Mouse (Mus musculus) hindbrain, postnatal 0 days (tissue): ENCODE results near the gene Ankrd13b. TPM values are rescaled to one million over a fixed set of nuclear protein-coding genes. Genes with fewer than 3 reads are reported as not detected.

Source experiments
- ATAC-seq: fragments of 200-750 bp; cut with Nextera tagmentation; 2 replicates; pipeline ENCODE4 v1.8.0; 2017; ENCODE audit warnings: mild to moderate bottlenecking, moderate TSS enrichment, moderate library complexity
- DNase-seq: peaks from one replicate; pipeline ENCODE4 v3.0.0-alpha.2; 2015; ENCODE audit warnings: low spot score
- H3K27ac ChIP-seq: fragments of 300-500 bp; sonication (generic); 2 replicates; pipeline ENCODE4 v1.5.1; 2014; ENCODE audit warnings: mild to moderate bottlenecking
- H3K27me3 ChIP-seq: fragments of 300-500 bp; sonication (generic); 2 replicates; pipeline ENCODE4 v1.6.1; 2014; ENCODE audit warnings: low read length, mixed read lengths; ENCODE audit not compliant: insufficient read depth
- H3K36me3 ChIP-seq: fragments of 300-500 bp; sonication (generic); 2 replicates; pipeline ENCODE4 v1.6.1; 2014; ENCODE audit warnings: low read length, mixed read lengths; ENCODE audit not compliant: insufficient read depth
- H3K4me1 ChIP-seq: fragments of 300-500 bp; sonication (generic); 2 replicates; pipeline ENCODE4 v1.6.1; 2014; ENCODE audit warnings: antibody characterized with exemption, low read length, mixed read lengths; ENCODE audit not compliant: insufficient read depth
- H3K4me2 ChIP-seq: fragments of 300-500 bp; sonication (generic); 2 replicates; pipeline ENCODE4 v1.6.1; 2014; ENCODE audit warnings: low read depth, mild to moderate bottlenecking, low read length, moderate library complexity, mixed read lengths
- H3K4me3 ChIP-seq: fragments of 300-500 bp; sonication (generic); 2 replicates; pipeline ENCODE4 v1.5.1; 2014; ENCODE audit warnings: low read length
- H3K9ac ChIP-seq: fragments of 300-500 bp; sonication (generic); replicated peaks from 2 replicates; pipeline ENCODE4 v1.6.1; 2014; ENCODE audit warnings: mild to moderate bottlenecking, low read length, moderate library complexity, mixed read lengths
- H3K9me3 ChIP-seq: fragments of 300-500 bp; sonication (generic); 2 replicates; pipeline ENCODE4 v1.6.1; 2016; ENCODE audit warnings: low read length, mixed read lengths
- CTCF ChIP-seq: IDR thresholded peaks from 2 replicates; pipeline ENCODE4 v1.5.1; 2016; ENCODE audit warnings: antibody characterized with exemption, control low read depth, low read depth
- WGBS: fragments of 180-500 bp; shearing (Covaris S2); extraction: QIAGEN DNeasy Blood & Tissue Kit; methylation state at CpG from one replicate; pipeline ENCODE4 v1.1.7; 2014; 5-methylcytosine and 5-hydroxymethylcytosine counted together
- polyA plus RNA-seq: library from polyadenylated mRNA; unstranded; fragments of >200 nt; fragmentation: Nextera tagmentation; extraction: Ambion mirVana; gene quantifications from 2 replicates; pipeline ENCODE4 v1.2.1, GENCODE M21; 2015
- total RNA-seq: library from RNA; depleted of rRNA; stranded (reverse); fragments of >200 nt; gene quantifications from 2 replicates; pipeline ENCODE4 v1.2.3, GENCODE M21; 2014; rRNA removed

The Ankrd13b gene
- total and polyA plus RNA-seq, 2 experiments from 2014 or later, result 30.6 to 77.1 TPM

DNA sequence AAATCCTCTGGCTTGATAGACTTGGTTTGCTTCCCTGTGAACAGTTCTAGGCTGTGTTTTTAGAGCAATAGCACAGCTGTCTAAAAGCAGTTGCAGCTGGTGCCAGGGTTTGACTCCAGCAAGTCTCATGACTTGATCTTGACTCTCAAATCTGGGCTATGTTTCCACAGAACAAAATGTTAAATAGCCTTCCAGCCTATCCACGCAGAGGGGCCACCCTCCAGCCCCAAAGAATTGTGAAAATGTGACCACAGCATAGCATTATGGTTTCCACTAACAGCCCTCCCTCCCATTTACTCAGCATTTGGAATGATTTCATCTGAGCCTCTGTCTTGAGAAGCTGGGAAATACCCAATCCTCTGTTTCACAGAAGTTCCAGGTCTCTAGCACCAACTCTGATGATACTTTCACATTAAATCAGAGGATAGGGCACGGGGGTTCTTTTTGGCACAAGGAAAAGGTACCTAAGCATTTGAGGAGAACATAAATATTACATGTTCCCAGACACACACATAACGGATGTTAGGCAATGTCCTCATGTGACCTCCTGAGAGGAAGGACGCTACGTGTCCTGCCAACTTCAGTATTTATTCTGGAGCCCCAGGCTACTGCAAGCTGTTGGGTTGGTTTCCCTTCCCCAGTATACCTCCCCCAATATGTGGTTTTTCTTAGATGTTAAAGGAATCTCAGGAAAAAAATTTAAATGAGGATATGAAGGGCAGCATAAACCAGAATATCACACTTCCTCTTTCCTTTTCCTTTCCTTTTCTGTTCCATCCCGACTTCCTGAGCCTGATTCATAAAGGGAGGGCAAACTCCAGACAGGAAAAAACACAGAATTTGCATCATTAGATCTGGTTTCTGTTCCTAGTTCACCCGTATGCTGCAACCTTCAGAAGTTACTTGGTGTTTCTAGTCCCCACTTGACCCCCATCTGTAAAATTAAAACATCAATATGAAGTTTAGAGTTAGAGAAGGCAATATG, 47.0 kb downstream of the Ankrd13b start:
- Histone ChIP-seq H3K27me3 (no peaks in the 10 kb centered on the region), H3K4me2 (no peak overlapping the region), H3K9me3 (no peaks in the 10 kb centered on the region), H3K4me3 (no peak overlapping the region), H3K9ac (no peak overlapping the region), H3K27ac (no peak overlapping the region), H3K4me1 (no peaks in the 10 kb centered on the region), H3K36me3 (peaks cover 21% of the 10 kb centered on the region)
- 82% methylated on average over 7 of the region's 7 CpGs for WGBS
- DNase-seq (peak; percentile 11), ATAC-seq (no peak)
- TF ChIP-seq CTCF, result no peak

GRCm38 (mm10) chr11:77441020-77441419, 48.5 kb downstream of the Ankrd13b start:
- Histone ChIP-seq H3K27me3 (no peaks in the 10 kb centered on the region), H3K4me3 (no peak overlapping the region), H3K9me3 (no peaks in the 10 kb centered on the region), H3K4me2 (no peak overlapping the region), H3K36me3 (peaks cover 23% of the 10 kb centered on the region), H3K9ac (no peak overlapping the region), H3K27ac (no peak overlapping the region), H3K4me1 (no peaks in the 10 kb centered on the region)
- no peak for TF ChIP-seq CTCF
- WGBS, result 85% methylated on average over 8 of the region's 8 CpGs
- ATAC-seq (no peak), DNase-seq (no peak)

- 81% methylated on average over 9 of the region's 9 CpGs for WGBS
- Histone ChIP-seq H3K4me1 (no peaks in the 10 kb centered on the region), H3K4me2 (no peak overlapping the region), H3K27ac (no peak overlapping the region), H3K9me3 (no peaks in the 10 kb centered on the region), H3K4me3 (no peak overlapping the region), H3K36me3 (peaks cover 23% of the 10 kb centered on the region), H3K27me3 (no peaks in the 10 kb centered on the region), H3K9ac (no peak overlapping the region)
- TF ChIP-seq CTCF, result no peak
- DNase-seq (no peak), ATAC-seq (no peak)
Measured at GRCm38 (mm10) chr11:77440081-77440480, 49.4 kb downstream of the Ankrd13b start.

DNA sequence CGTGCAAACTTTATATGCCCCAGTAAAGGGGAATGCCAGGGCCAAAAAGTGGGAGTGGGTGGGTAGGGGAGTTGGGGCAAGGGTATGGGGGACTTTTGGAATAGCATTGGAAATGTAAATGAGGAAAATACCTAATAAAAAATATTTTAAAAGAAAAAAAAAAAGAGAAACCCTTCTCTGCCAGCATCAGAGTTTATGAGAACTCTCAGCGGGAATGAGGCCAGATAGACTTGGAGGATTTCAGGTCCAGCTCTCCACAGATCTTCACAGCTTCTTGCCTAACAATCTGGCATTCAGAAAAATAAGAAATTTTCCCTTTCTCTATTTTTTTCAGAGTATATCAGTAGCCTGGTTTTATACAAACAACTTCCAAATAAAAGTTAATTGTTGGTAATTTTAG, 52.5 kb downstream of the Ankrd13b start:
- 80% methylated on average over 2 of the region's 2 CpGs for WGBS
- Histone ChIP-seq H3K9me3 (no peaks in the 10 kb centered on the region), H3K36me3 (peaks cover 15% of the 10 kb centered on the region; the same call in 1 of the 2 replicates), H3K27me3 (no peaks in the 10 kb centered on the region), H3K4me1 (no peaks in the 10 kb centered on the region), H3K9ac (no peak overlapping the region), H3K4me3 (no peak overlapping the region), H3K27ac (no peak overlapping the region), H3K4me2 (no peak overlapping the region)
- no peak for DNase-seq
- no peak for TF ChIP-seq CTCF
- no peak for ATAC-seq

DNA sequence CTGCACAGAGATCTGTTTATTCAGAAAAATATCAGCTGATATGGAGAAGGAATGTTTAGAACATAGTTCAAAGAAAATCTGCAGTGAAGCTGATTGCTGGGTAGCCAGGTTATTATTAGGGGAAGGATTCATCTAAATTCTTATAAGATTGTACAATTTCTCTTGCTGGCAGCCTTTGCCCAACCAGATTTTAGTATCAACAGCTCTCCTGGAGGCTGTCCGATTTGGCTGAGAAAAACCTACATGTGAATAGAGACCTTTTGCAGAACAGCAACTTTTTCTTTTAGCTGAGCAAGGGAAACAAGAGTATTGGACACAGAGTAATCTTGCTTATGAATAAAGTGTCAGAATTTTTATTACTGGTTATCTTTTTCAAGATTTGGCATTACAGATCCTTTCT, 61.0 kb downstream of the Ankrd13b start:
- DNase-seq, result no peak
- H3K9ac ChIP-seq, result no peak overlapping the region
- H3K27me3 ChIP-seq, result no peaks in the 10 kb centered on the region
- WGBS, result 91% methylated on average over 1 of the region's 1 CpGs
- no peaks in the 10 kb centered on the region for H3K9me3 ChIP-seq
- TF ChIP-seq CTCF, result no peak
- no peaks in the 10 kb centered on the region for H3K4me1 ChIP-seq
- H3K4me3 ChIP-seq, result no peak overlapping the region
- H3K36me3 ChIP-seq, result peaks cover 7% of the 10 kb centered on the region
- ATAC-seq, result no peak
- no peak overlapping the region for H3K4me2 ChIP-seq
- no peak overlapping the region for H3K27ac ChIP-seq

DNA sequence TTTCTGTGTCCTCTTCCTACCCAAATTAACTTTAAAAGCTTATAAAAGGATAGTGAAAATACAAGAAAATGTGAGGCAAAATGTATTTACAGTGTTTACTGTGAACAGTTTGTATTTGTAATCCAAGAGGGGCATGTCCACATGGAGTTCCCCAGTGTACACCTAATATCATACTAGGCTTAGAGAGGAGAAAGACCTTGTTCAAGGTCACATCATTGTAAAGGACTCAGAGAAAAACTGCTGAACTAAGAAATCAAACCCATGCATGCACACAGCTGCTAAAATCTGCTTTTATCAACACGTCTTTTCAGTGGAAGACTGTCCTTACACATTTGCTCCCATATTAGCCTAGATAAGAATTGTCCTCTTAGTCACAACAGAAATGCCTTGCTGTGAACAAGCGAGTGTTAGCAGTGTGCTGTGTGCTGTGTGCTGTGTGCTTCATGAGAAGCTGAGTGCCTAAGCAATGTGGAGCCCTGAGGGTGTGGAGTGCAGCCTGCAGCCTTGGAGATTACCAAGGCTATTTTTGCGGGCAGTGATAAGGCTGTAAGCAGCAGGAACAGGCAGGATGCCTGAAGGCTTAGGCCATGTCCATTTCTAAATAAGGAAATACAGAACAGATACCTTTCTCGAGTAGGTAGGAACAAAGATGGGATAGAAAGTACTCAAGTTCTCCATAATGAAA, 66.2 kb downstream of the Ankrd13b start:
- no peak for TF ChIP-seq CTCF
- no peak overlapping the region for H3K9ac ChIP-seq
- WGBS, result 84% methylated on average over 4 of the region's 4 CpGs

More for the DNA sequence above, 66.2 kb downstream of the Ankrd13b start:
- no peak overlapping the region for H3K4me3 ChIP-seq
- H3K4me1 ChIP-seq, result no peaks in the 10 kb centered on the region
- peaks cover 7% of the 10 kb centered on the region; the same call in 1 of the 2 replicates for H3K36me3 ChIP-seq
- H3K27ac ChIP-seq, result no peak overlapping the region
- H3K27me3 ChIP-seq, result no peaks in the 10 kb centered on the region
- H3K9me3 ChIP-seq, result no peaks in the 10 kb centered on the region
- DNase-seq (no peak), ATAC-seq (no peak)
- H3K4me2 ChIP-seq, result no peak overlapping the region

Other genes with a start within 250 kb of the Ankrd13b start
- 0.83 and 1.3 TPM in 2 replicates for gene Coro6, start 27.3 kb downstream of the Ankrd13b start, total RNA-seq
- gene Coro6, start 27.3 kb downstream of the Ankrd13b start, polyA plus RNA-seq, result 2.1 and 2.4 TPM in 2 replicates
- 126 and 127 TPM in 2 replicates for gene Git1, start 3.9 kb upstream of the Ankrd13b start, total RNA-seq
- gene Git1, start 3.9 kb upstream of the Ankrd13b start, polyA plus RNA-seq, result 13.8 and 15.0 TPM in 2 replicates
- gene Abhd15, start 25.4 kb upstream of the Ankrd13b start, total RNA-seq, result 3.6 and 4.7 TPM in 2 replicates
- 2.1 TPM in 2 replicates for gene Abhd15, start 25.4 kb upstream of the Ankrd13b start, polyA plus RNA-seq
- gene Trp53i13, start 26.3 kb upstream of the Ankrd13b start, total RNA-seq, result 13.7 and 17.8 TPM in 2 replicates
- 14.3 and 17.2 TPM in 2 replicates for gene Trp53i13, start 26.3 kb upstream of the Ankrd13b start, polyA plus RNA-seq
- gene Gm10392, start 29.5 kb upstream of the Ankrd13b start, total RNA-seq, result not detected in 2 replicates
- gene Gm10392, start 29.5 kb upstream of the Ankrd13b start, polyA plus RNA-seq, result not detected in 2 replicates
- 50.6 and 56.7 TPM in 2 replicates for gene Taok1, start 118.1 kb upstream of the Ankrd13b start, total RNA-seq
- gene Taok1, start 118.1 kb upstream of the Ankrd13b start, polyA plus RNA-seq, result 27.1 and 28.2 TPM in 2 replicates
- 33.6 and 34.5 TPM in 2 replicates for gene Nufip2, start 196.5 kb upstream of the Ankrd13b start, total RNA-seq
- gene Nufip2, start 196.5 kb upstream of the Ankrd13b start, polyA plus RNA-seq, result 3.8 and 4.3 TPM in 2 replicates
- 1.5 TPM in 1 of 2 replicates, not detected in the other for gene Cryba1, start 235.6 kb upstream of the Ankrd13b start, total RNA-seq
- 0.49 and 0.51 TPM in 2 replicates for gene Cryba1, start 235.6 kb upstream of the Ankrd13b start, polyA plus RNA-seq